Mouse (Mus musculus): Measurements from ENCODE around the gene Gnpnat1. TPM values are rescaled to one million over a fixed set of nuclear protein-coding genes. Genes with fewer than 3 reads are reported as not detected.

The Gnpnat1 gene
- polyA plus RNA-seq, 1 experiment from 2014 or later: 34.1 TPM

DNA sequence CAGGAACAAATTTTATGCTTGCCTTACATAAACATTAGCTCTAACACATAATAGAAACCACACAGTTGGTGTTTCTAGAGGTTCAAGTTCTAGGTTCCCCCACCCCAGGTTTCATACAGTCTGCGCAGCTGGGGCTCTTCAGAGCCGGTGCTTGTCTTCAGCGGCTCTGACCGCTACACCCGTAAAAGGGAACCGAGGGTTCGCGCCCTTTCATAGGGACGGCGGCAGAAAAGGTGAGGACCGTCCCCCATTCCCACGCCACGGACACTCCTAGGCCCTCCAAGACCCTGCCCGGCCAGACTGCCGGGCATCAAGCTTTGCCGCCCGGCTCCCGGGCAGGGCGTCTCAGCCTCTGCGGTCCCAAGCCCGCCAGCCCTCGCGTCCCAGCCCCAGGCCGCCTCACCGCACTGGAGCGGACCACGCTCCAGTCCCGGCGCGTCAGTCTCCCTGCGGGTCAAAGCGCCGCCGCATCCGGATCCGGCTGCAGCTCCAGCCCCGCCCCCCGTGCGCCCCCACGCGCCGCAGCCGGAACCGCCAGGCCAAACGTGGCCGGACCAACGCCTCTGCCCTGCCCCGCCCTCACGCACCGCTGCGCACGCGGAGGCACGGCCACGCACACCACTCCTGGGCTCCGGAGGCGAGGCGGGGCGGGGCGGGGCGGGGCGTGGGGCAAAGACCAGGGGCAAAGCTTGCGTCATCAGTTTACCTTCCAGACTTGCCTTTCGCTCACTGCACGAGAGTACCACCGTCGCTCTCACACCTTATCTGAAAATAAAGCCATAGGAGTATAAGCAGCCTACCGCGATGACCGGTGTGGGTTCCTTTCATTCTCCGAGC is 16.1 kb downstream of the Gnpnat1 start:
- Histone ChIP-seq H3K9me3 (no peaks in the 10 kb centered on the region), H3K27ac (replicated peaks) (peak overlapping the region; percentile 75), H3K27me3 (no peaks in the 10 kb centered on the region), H3K4me2 (replicated peaks) (peak overlapping the region; percentile 79), H3K9ac (replicated peaks) (peak overlapping the region; percentile 85), H3K4me3 (peak overlapping the region; percentile 81), H3K36me3 (no peaks in the 10 kb centered on the region), H3K4me1 (peaks cover 7% of the 10 kb centered on the region)
- under 1% methylated on average over 71 of the region's 71 CpGs for WGBS
- ATAC-seq (ENCODE audit: low FRiP score, low read depth): peak; percentile 97

DNA sequence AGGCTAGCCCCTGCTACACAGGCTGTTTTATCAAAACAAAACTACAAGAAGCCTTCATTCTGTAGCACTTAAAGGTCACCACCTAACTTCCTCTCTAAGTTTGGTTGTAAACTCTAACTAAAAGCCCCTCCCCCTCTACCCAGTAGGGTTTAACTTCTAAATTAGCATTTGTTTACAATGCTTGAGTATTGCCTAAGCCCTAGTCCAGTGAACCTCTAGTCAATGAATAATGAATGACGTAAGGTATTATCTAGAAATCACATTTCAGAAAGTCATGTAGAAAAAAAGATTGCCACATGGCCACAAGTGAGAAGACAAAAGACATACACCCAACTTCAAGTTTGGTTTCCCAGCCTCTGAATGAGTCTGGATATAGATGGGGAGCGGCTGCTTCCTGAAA is 17.2 kb downstream of the Gnpnat1 start:
- Histone ChIP-seq H3K4me3 (peak overlapping the region; percentile 81), H3K9me3 (no peaks in the 10 kb centered on the region), H3K36me3 (no peaks in the 10 kb centered on the region), H3K27me3 (no peaks in the 10 kb centered on the region), H3K27ac (replicated peaks) (no peak overlapping the region), H3K9ac (replicated peaks) (peak overlapping the region; percentile 85; the same call in 1 of the 2 replicates), H3K4me2 (replicated peaks) (peak overlapping the region; percentile 79), H3K4me1 (peaks cover 7% of the 10 kb centered on the region)
- 14% methylated on average over 2 of the region's 2 CpGs for WGBS
- no peak for ATAC-seq (ENCODE audit: low FRiP score, low read depth)

DNA sequence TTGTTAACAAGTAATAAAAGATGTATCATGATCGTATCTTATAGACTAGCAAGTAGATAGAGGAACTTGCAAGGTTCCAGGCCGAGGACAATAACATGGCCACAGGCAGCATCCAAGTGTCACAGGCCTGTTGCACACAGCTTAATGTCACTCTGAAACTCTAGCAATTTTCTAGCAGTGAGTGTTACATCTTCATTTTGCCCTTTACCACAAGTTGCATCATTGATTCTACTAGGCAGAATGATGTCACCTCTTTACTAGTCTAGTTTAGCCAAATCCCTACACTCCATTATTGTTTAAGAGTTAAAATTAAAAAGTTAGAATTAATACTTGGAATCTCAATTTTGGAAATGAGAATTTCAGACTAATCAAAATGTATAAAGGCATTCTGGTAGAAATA is 19.1 kb downstream of the Gnpnat1 start:
- peaks cover 7% of the 10 kb centered on the region for H3K36me3 ChIP-seq
- no peaks in the 10 kb centered on the region for H3K27me3 ChIP-seq
- no peak overlapping the region for H3K27ac ChIP-seq (replicated peaks)
- H3K9me3 ChIP-seq: no peaks in the 10 kb centered on the region
- 94% methylated on average over 2 of the region's 2 CpGs for WGBS
- no peak overlapping the region for H3K4me2 ChIP-seq (replicated peaks)
- H3K4me3 ChIP-seq: no peak overlapping the region
- no peak for ATAC-seq (ENCODE audit: low FRiP score, low read depth)
- peaks cover 7% of the 10 kb centered on the region for H3K4me1 ChIP-seq
- H3K9ac ChIP-seq (replicated peaks): no peak overlapping the region

DNA sequence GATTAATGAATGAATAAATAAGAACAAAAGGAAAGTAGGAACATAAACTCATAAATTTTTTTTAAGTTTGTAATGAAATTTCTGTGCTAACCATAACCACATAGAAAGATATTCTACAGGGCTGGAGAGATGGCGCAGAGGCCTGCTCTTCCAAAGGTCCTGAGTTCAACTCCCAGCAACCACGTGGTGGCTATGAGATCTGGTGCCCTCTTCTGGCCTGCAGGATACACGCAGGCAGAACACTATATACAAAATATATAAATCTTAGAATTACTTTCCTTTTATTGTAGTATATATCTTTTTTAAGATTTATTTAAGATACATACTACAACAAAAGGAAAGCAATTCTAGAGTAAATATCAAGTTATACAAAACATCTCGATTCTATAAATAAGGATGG is 21.8 kb downstream of the Gnpnat1 start:
- 83% methylated on average over 4 of the region's 4 CpGs for WGBS
- Histone ChIP-seq H3K27me3 (no peaks in the 10 kb centered on the region), H3K27ac (replicated peaks) (no peak overlapping the region), H3K4me3 (no peak overlapping the region), H3K4me1 (peaks cover 6% of the 10 kb centered on the region), H3K9ac (replicated peaks) (no peak overlapping the region), H3K9me3 (no peaks in the 10 kb centered on the region), H3K36me3 (peaks cover 26% of the 10 kb centered on the region), H3K4me2 (replicated peaks) (no peak overlapping the region)
- ATAC-seq (ENCODE audit: low FRiP score, low read depth): no peak

DNA sequence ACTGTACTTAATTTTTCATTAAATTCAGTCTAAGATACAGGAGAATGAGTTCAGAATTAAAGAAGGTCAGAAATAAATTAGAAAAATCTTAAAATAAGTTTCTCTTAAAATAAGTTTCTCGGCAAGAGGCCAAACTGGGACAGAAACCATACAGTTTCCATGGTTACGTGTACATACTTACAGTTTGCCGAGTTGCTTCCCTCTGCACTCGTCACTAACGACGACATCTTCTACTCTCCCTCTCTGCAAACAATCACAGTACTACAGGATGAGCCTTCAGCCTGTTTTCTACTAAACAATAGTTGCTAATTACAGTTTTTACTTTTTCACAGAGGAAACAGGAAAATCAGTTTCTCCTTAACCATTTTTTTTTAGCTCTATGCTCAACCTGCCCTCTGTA is 24.0 kb downstream of the Gnpnat1 start:
- WGBS: 89% methylated on average over 6 of the region's 6 CpGs
- H3K4me2 ChIP-seq (replicated peaks): no peak overlapping the region

DNA sequence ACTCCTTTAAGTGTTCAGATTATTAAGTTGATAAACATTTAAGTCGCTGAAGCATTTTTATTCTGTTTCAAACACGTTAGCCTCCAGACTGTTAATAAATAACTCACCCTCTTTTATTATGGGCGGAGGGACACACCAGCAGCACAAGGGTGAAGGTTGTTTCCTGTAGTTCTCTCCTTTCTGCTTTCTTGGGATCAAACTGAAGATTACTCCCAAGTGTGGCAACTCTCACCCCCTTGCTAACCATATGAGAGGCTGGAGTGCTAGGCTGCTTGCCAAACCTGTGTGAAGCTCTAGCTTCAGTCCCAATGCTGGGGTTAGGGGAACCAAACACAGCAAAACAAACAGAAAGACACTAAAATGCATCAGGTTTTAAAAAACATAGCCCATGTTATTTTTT is 25.9 kb downstream of the Gnpnat1 start:
- Histone ChIP-seq H3K4me2 (replicated peaks) (no peak overlapping the region), H3K9ac (replicated peaks) (no peak overlapping the region), H3K27ac (replicated peaks) (no peak overlapping the region), H3K4me1 (no peaks in the 10 kb centered on the region), H3K36me3 (peaks cover 26% of the 10 kb centered on the region), H3K9me3 (no peaks in the 10 kb centered on the region), H3K4me3 (no peak overlapping the region), H3K27me3 (no peaks in the 10 kb centered on the region)
- no peak for ATAC-seq (ENCODE audit: low FRiP score, low read depth)
- 96% methylated on average over 3 of the region's 3 CpGs for WGBS

More for the DNA sequence above, 24.0 kb downstream of the Gnpnat1 start:
- no peak for ATAC-seq (ENCODE audit: low FRiP score, low read depth)
- no peak overlapping the region for H3K9ac ChIP-seq (replicated peaks)
- no peaks in the 10 kb centered on the region for H3K9me3 ChIP-seq
- peaks cover 26% of the 10 kb centered on the region for H3K36me3 ChIP-seq
- no peaks in the 10 kb centered on the region for H3K4me1 ChIP-seq
- H3K27me3 ChIP-seq: no peaks in the 10 kb centered on the region
- no peak overlapping the region for H3K27ac ChIP-seq (replicated peaks)
- H3K4me3 ChIP-seq: no peak overlapping the region

DNA sequence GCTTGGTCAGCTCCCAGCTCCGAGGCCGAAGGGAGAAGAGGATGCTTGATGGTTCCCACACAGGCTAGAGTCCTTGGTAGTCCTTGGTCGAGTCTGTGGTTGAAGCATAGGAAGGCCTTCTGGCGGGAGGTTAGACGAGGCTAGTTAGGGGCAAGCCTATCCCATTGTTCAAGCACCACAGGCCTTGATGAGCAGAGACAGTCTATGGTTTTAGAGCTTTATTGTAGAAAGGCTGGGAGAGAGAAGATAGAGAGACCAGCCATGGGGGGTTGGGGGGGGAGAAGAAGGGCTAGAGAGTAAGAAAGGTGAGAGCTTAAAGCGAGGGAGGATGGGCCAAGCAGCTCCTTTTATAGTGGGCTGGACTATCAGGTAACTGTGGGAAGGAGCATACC is 39.5 kb downstream of the Gnpnat1 start:
- Histone ChIP-seq H3K27me3 (no peaks in the 10 kb centered on the region), H3K4me3 (no peak overlapping the region), H3K4me2 (replicated peaks) (no peak overlapping the region), H3K9me3 (peaks cover 3% of the 10 kb centered on the region; the same call in 1 of the 2 replicates), H3K36me3 (peaks cover 15% of the 10 kb centered on the region), H3K4me1 (no peaks in the 10 kb centered on the region), H3K27ac (replicated peaks) (0 out of 2 replicates have a peak overlapping the region, but pooled peaks have one; percentile 6), H3K9ac (replicated peaks) (no peak overlapping the region)
- ATAC-seq (ENCODE audit: low FRiP score, low read depth): no peak
- WGBS: 87% methylated on average over 6 of the region's 6 CpGs

DNA sequence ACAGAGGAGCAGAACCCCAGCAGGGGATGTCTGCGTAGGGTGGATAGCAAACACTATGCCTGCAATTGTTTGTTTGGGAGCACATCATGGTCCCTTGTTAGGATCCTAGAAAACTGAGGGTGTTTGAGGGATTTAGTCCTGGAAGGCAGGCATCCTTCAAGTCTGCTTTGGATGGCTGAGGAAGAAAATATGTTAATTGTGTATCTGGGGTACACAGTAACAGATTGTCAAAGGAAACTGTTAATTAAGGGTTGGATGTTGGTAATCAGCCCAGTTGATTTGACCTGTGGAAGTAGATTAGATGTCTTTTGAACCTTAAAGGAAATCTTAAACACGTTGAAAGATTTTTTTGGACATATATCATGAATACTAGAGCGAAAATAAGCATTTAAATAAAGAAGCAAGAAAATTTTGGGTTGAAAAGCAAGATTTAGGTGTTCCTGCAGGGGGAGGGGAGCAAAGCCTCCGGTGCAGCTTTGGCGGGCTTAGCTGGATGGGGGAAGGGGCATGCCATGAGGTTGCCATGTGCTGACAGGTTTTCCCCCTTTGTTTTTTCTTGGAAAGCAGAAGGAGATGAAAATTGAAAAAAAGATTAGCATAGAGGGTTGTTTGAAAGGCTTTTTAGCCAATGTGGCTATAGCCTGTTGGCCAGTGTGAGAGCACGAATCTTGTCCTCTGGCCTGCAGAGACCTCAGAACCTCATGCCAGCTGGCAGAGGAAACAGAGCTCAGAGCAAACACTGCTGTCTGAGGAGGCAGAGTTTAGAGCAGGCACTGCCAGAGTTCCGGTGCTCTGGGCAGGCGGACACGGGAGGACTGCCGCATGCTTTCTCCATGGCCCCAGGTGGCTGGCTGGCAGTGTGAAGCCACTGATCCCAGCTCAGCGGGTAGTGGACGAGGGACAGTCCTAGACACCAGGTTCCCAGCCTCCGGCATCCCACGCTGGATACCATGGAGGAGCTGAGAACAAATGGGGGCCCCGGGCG is 40.2 kb downstream of the Gnpnat1 start:
- no peaks in the 10 kb centered on the region for H3K27me3 ChIP-seq
- peaks cover 12% of the 10 kb centered on the region for H3K36me3 ChIP-seq
- ATAC-seq (ENCODE audit: low FRiP score, low read depth): no peak
- 0 out of 2 replicates have a peak overlapping the region, but pooled peaks have one; percentile 6 for H3K27ac ChIP-seq (replicated peaks)
- 71% methylated on average over 16 of the region's 16 CpGs for WGBS
- no peak overlapping the region for H3K9ac ChIP-seq (replicated peaks)
- no peaks in the 10 kb centered on the region for H3K9me3 ChIP-seq
- no peak overlapping the region for H3K4me3 ChIP-seq
- no peaks in the 10 kb centered on the region for H3K4me1 ChIP-seq
- no peak overlapping the region for H3K4me2 ChIP-seq (replicated peaks)

DNA sequence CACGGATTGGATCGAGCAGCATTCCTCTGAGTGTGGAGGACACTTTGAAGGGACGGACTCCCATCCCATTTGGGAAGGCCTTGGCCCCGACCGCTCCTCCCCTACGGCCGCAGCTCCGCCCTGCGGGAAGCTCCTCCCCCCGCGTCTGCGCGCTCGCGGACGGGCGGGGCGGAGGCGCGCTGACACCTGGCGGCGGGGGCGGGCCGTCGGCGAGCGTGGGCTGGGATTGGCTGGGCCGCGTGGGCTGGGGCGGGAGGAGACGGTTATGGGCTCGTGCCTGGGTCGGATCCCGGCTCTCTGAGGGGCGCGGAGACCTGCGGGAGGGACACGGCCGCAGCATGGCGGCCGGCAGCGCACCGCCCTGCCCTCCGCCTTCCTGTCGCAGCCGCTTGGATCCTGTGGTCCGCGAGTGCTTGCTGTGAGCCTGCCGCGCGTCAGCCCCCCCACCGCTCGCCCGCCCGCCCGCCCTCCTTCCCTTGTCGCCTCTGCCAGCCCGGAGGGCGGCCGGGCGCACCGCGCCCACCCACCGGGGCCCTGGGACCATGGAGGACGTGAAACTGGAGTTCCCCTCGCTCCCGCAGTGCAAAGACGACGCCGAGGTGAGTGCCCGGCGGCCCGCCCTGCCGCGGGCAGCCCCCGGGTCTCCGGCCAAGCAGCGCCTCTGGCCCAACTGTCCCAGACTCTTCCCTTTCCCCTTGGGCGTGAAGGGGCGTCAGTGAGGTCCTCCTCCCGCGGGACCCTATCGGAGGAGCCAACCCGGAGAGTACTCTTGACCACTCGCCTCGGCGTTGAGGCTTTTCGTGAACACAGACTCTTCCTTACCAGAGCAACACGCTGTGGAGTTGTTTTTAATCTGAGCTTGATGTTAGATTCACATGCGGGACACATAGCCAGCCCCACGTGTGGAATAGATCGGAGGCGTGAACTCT is 53.5 kb downstream of the Gnpnat1 start, which contains the start of gene Styx:
Gene Styx (plus strand): TSS at position 163 of the 929 bp plus-strand sequence.
- Histone ChIP-seq H3K9me3 (no peaks in the 10 kb centered on the region), H3K4me1 (peaks cover 9% of the 10 kb centered on the region), H3K27me3 (no peaks in the 10 kb centered on the region), H3K4me3 (peak within 1 kb of the TSS; percentile 77), H3K27ac (replicated peaks) (peak within 1 kb of the TSS; percentile 77), H3K36me3 (peaks cover 21% of the 10 kb centered on the region), H3K9ac (replicated peaks) (peak within 1 kb of the TSS; percentile 77), H3K4me2 (replicated peaks) (peak within 1 kb of the TSS; percentile 75)
- whole genome bisulfite sequencing: under 1% methylated on average over 71 of the region's 93 CpGs
- ATAC-seq (ENCODE audit: low FRiP score, low read depth): peak; percentile 99

DNA sequence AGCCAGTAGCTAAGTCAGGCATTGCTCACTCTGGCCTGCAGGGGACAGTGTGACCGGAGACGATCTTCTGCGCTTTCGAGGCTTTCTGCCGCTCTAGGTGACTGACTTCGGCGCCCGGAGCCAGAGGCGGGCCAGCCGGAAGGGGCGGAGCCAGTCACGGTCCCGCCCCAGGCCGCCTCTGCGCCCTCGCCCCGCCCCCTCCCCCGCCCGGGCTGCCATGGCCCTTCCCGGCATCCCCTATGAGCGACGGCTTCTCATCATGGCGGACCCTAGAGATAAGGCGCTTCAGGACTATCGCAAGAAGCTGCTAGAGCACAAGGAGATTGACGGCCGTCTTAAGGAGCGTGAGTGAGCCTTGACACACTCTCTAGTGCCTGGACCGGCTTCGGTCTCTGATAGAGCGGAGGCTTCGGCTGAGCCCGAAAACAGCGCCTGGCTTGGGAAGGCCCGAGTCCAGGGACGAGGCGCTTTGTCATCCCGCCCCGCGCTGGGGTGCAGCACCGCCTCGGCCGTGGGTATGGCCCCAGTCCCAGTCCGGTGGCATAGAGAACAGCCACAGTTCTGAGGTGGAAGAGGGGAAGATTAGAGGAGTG is 75.0 kb downstream of the Gnpnat1 start, which contains the start of gene Psmc6:
Gene Psmc6 (plus strand): TSS at position 200 of the 593 bp plus-strand sequence.
- H3K27me3 ChIP-seq: no peaks in the 10 kb centered on the region
- H3K4me3 ChIP-seq: peak within 1 kb of the TSS; percentile 78
- under 1% methylated on average over 44 of the region's 44 CpGs for WGBS
- peak within 1 kb of the TSS; percentile 65 for H3K4me2 ChIP-seq (replicated peaks)
- H3K4me1 ChIP-seq: peaks cover 14% of the 10 kb centered on the region
- ATAC-seq (ENCODE audit: low FRiP score, low read depth): peak; percentile 97
- H3K9me3 ChIP-seq: no peaks in the 10 kb centered on the region
- H3K27ac ChIP-seq (replicated peaks): peak within 1 kb of the TSS; percentile 87
- H3K36me3 ChIP-seq: peaks cover 17% of the 10 kb centered on the region
- peak within 1 kb of the TSS; percentile 93 for H3K9ac ChIP-seq (replicated peaks)
